Mouse (Mus musculus) myocyte (in vitro differentiated cells): ENCODE data around the gene Adamts10.

Experiments
- CEBPB ChIP-seq: IDR thresholded peaks from 2 replicates; pipeline ENCODE4 v1.6.1; 2011; ENCODE audit warnings: mild to moderate bottlenecking, moderate library complexity; ENCODE audit not compliant: poor library complexity, insufficient read depth, severe bottlenecking
- E2F4 ChIP-seq: IDR thresholded peaks from one replicate; pipeline ENCODE4 v1.6.1; 2011; ENCODE audit warnings: mild to moderate bottlenecking, control low read depth, moderate library complexity; ENCODE audit not compliant: insufficient read depth
- MAX ChIP-seq: IDR thresholded peaks from one replicate; pipeline ENCODE4 v1.6.1; 2011; ENCODE audit warnings: low read depth, mild to moderate bottlenecking, control low read depth
- MYOD1 ChIP-seq, 3 experiments: IDR thresholded peaks; one replicate each; pipeline ENCODE4 v1.6.1; 2011; ENCODE audit warnings: control low read depth in 2 of 3, low read depth in 2 of 3, mild to moderate bottlenecking in 2 of 3, moderate library complexity in 1 of 3; ENCODE audit not compliant: insufficient read length in 2 of 3, control insufficient read depth in 1 of 3
- MYOG ChIP-seq, 3 experiments: IDR thresholded peaks; one replicate each; pipeline ENCODE4 v1.6.1; 2011; ENCODE audit warnings: control low read depth in 2 of 3, low read depth in 2 of 3, mild to moderate bottlenecking in 2 of 3; ENCODE audit not compliant: insufficient read length in 2 of 3, control insufficient read depth in 1 of 3, insufficient read depth in 1 of 3
- POLR2A ChIP-seq: IDR thresholded peaks from one replicate; pipeline ENCODE4 v1.6.1; 2011; ENCODE audit warnings: low read depth, mild to moderate bottlenecking, control low read depth, moderate library complexity; ENCODE audit not compliant: insufficient read length
- POLR2AphosphoS2 ChIP-seq: IDR thresholded peaks from one replicate; pipeline ENCODE4 v1.6.1; 2011; ENCODE audit warnings: low read depth, control low read depth; ENCODE audit not compliant: insufficient read length
- REST ChIP-seq: IDR thresholded peaks from one replicate; pipeline ENCODE4 v1.6.1; 2011; ENCODE audit warnings: mild to moderate bottlenecking, control low read depth, moderate library complexity; ENCODE audit not compliant: insufficient read depth, insufficient read length
- SRF ChIP-seq: IDR thresholded peaks from one replicate; pipeline ENCODE4 v1.6.1; 2011; ENCODE audit warnings: low read depth; ENCODE audit not compliant: control insufficient read depth, insufficient read length
- TCF12 ChIP-seq: IDR thresholded peaks from one replicate; pipeline ENCODE4 v1.6.1; 2011; ENCODE audit warnings: mild to moderate bottlenecking, control low read depth; ENCODE audit not compliant: poor library complexity, insufficient read depth, severe bottlenecking
- TCF3 ChIP-seq: IDR thresholded peaks from one replicate; pipeline ENCODE4 v1.6.1; 2011; ENCODE audit warnings: low read depth, control low read depth; ENCODE audit not compliant: insufficient read length
- USF1 ChIP-seq: IDR thresholded peaks from one replicate; pipeline ENCODE4 v1.6.1; 2011; ENCODE audit warnings: low read depth, mild to moderate bottlenecking, control low read depth, moderate library complexity

GRCm38 (mm10) chr17:33508386-33508785, 15.6 kb upstream of the Adamts10 start:
- TF ChIP-seq CEBPB (no peak), MAX (no peak), TCF12 (no peak), POLR2AphosphoS2 (no peak), POLR2A (no peak), MYOG (IDR thresholded peaks at IDR 0.05; ENCODE audit: control insufficient read depth in 1 of 3, insufficient read depth in 1 of 3, insufficient read length in 2 of 3, low read depth in 2 of 3) (no peak), SRF (no peak), MYOD1 (IDR thresholded peaks at IDR 0.05; ENCODE audit: control insufficient read depth in 1 of 3, insufficient read length in 2 of 3, low read depth in 2 of 3) (no peak), USF1 (no peak), TCF3 (no peak), REST (no peak), E2F4 (no peak)
